Mouse (Mus musculus) adrenal gland, adult 2 months (tissue): ENCODE results near the gene Klra4. TPM values are rescaled to one million over a fixed set of nuclear protein-coding genes. Genes with fewer than 3 reads are reported as not detected.
"Not testable (repeated sequence)": the region's sequence is repeated elsewhere in the genome, so short reads cannot be mapped to it uniquely, and the experiment has no call there.

Experiments used
- DNase-seq: peaks from one replicate; pipeline ENCODE4 v3.0.0; 2021
- long read RNA-seq: library from polyadenylated mRNA; stranded (forward); transcript quantifications from one replicate; pipeline ENCODE4 v2.0.0, GENCODE M21; 2021
- polyA plus RNA-seq: library from polyadenylated mRNA; depleted of rRNA; stranded (reverse); fragments of >200 nt; gene quantifications from 2 replicates; pipeline ENCODE4 v1.2.3, GENCODE M21; 2012; rRNA removed
- total RNA-seq, 2 experiments: library from RNA; stranded (reverse); gene quantifications; 2 replicates each; pipeline ENCODE4 v1.2.3; 2021

The Klra4 gene
- under 1 TPM in 1 of 2 experiments, not detected in 1; 0.86 TPM for total RNA-seq
- polyA plus RNA-seq = not detected in 2 replicates
- long read RNA-seq = 0 reads

GRCm38 (mm10) chr6:130067171-130067570 lies at the start of gene Klra4:
Gene Klra4 (minus strand): TSS chr6:130067271.
- not testable (repeated sequence) for DNase-seq

GRCm38 (mm10) chr6:130110485-130110884 lies 43.4 kb upstream of the Klra4 start:
- DNase-seq = no peak

DNA sequence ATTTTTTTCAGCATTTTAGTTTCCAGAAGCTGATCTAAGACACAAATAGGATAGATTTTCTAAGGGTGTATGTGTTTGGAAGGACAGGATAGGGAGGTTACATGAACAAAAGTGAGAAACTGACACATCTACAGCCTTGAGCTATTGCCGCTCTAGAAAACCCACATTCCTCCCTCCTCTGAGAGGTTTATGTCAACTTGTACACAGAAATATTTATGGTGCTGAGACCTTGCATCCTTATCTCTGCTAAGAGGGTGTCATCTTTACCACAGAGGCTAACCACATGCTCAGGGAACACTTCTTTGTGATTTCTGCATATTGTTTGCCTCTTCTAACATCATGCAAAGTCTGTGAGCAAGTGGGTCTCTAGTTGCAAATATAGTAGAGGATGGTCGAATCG lies 35.7 kb upstream of the Klra4 start:
- DNase-seq = not testable (repeated sequence)

- DNase-seq = no peak
Measured at GRCm38 (mm10) chr6:130092336-130092948, 25.4 kb upstream of the Klra4 start.

DNA sequence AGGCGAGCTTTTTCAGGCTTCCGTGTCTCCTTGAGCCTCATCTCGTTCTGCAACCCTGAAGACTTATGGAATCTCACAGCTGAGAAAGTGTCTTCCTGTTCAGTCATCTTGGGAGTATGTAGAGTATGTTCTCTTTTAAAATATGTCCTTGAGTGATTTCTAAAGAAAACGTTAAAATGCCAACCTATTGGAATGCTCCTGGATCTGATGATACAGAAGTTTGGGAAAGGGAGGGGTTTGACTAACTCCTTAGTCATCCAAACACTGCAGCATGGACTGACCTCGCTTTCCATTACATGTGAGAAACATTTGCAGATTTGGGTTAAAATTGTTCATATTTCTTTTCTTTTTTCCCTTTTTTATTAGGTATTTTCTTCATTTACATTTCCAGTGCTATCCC lies 1.9 kb downstream of the Klra4 start:
- DNase-seq = no peak

GRCm38 (mm10) chr6:130035146-130035545 lies 31.9 kb downstream of the Klra4 start:
- peak; percentile 21 for DNase-seq

- not testable (repeated sequence) for DNase-seq
Measured at GRCm38 (mm10) chr6:130031493-130032089, 35.5 kb downstream of the Klra4 start.

- no peak for DNase-seq
Measured at GRCm38 (mm10) chr6:130026854-130027253, 40.2 kb downstream of the Klra4 start, which contains the start of gene Klra6. Gene Klra6 (minus strand): TSS chr6:130026954.

Other genes with a start within 250 kb of the Klra4 start
- not detected for gene Gm17631, start 204.6 kb downstream of the Klra4 start, total RNA-seq
- not detected in 2 replicates for gene Gm17631, start 204.6 kb downstream of the Klra4 start, polyA plus RNA-seq
- gene Klra17, start 190.6 kb downstream of the Klra4 start, total RNA-seq = not detected
- 0.11 TPM in 1 of 2 replicates, not detected in the other for gene Klra17, start 190.6 kb downstream of the Klra4 start, polyA plus RNA-seq
- gene Klra5, start 149.6 kb downstream of the Klra4 start, total RNA-seq = not detected
- not detected in 2 replicates for gene Klra5, start 149.6 kb downstream of the Klra4 start, polyA plus RNA-seq
- under 1 TPM in 1 of 2 experiments, not detected in 1; 0.28 TPM for gene Klra6, start 40.3 kb downstream of the Klra4 start, total RNA-seq
- not detected in 2 replicates for gene Klra6, start 40.3 kb downstream of the Klra4 start, polyA plus RNA-seq
- under 1 TPM in 1 of 2 experiments, not detected in 1; 0.24 TPM for gene Klra8, start 62.6 kb upstream of the Klra4 start, total RNA-seq
- not detected in 2 replicates for gene Klra8, start 62.6 kb upstream of the Klra4 start, polyA plus RNA-seq
- gene Klra9, start 125.8 kb upstream of the Klra4 start, total RNA-seq = not detected
- not detected in 2 replicates for gene Klra9, start 125.8 kb upstream of the Klra4 start, polyA plus RNA-seq
- gene Klra7, start 166.1 kb upstream of the Klra4 start, total RNA-seq = not detected
- gene Klra7, start 166.1 kb upstream of the Klra4 start, polyA plus RNA-seq = not detected in 2 replicates
- not detected for gene Klra10, start 214.7 kb upstream of the Klra4 start, total RNA-seq
- gene Klra10, start 214.7 kb upstream of the Klra4 start, polyA plus RNA-seq = not detected in 2 replicates